Mouse (Mus musculus) liver, postnatal 0 days (tissue): ENCODE results near the gene Polr3g. TPM values are rescaled to one million over a fixed set of nuclear protein-coding genes. Genes with fewer than 3 reads are reported as not detected.

Experiments
- ATAC-seq: fragments of 200-750 bp; cut with Nextera tagmentation; 2 replicates; pipeline ENCODE4 v1.8.0; 2017; ENCODE audit warnings: mild to moderate bottlenecking, moderate library complexity
- DNase-seq: peaks from one replicate; pipeline ENCODE4 v3.0.0-alpha.2; 2016
- H3K27ac ChIP-seq: fragments of 300-500 bp; sonication (generic); 2 replicates; pipeline ENCODE4 v1.5.1; 2014; ENCODE audit warnings: antibody characterized with exemption, moderate library complexity, mild to moderate bottlenecking, low read depth
- H3K27me3 ChIP-seq: fragments of 300-500 bp; sonication (generic); 2 replicates; pipeline ENCODE4 v1.6.1; 2014; ENCODE audit warnings: low read length, control low read depth, mixed read lengths; ENCODE audit not compliant: insufficient read depth
- H3K36me3 ChIP-seq: fragments of 300-500 bp; sonication (generic); replicated peaks from 2 replicates; pipeline ENCODE4 v1.6.1; 2014; ENCODE audit warnings: mild to moderate bottlenecking, control low read depth, low read length, moderate library complexity, mixed read lengths; ENCODE audit not compliant: insufficient read depth
- H3K4me1 ChIP-seq: fragments of 300-500 bp; sonication (generic); 2 replicates; pipeline ENCODE4 v1.6.1; 2014; ENCODE audit warnings: antibody characterized with exemption, mild to moderate bottlenecking, control low read depth; ENCODE audit not compliant: insufficient read depth
- H3K4me2 ChIP-seq: fragments of 300-500 bp; sonication (generic); 2 replicates; pipeline ENCODE4 v1.6.1; 2014; ENCODE audit warnings: low read depth, mild to moderate bottlenecking, low read length, moderate library complexity, mixed read lengths
- H3K4me3 ChIP-seq: fragments of 300-500 bp; sonication (generic); 2 replicates; pipeline ENCODE4 v1.5.1; 2014; ENCODE audit warnings: low read depth, low read length
- H3K9ac ChIP-seq: fragments of 300-500 bp; sonication (generic); replicated peaks from 2 replicates; pipeline ENCODE4 v1.6.1; 2014; ENCODE audit warnings: mild to moderate bottlenecking, moderate library complexity
- H3K9me3 ChIP-seq: fragments of 300-500 bp; sonication (generic); 2 replicates; pipeline ENCODE4 v1.6.1; 2016; ENCODE audit warnings: mild to moderate bottlenecking, control low read depth, low read length, mixed read lengths
- CTCF ChIP-seq: sonication (generic); IDR thresholded peaks from 2 replicates; pipeline ENCODE4 v1.5.1; 2016; ENCODE audit warnings: antibody characterized with exemption, low read depth
- EP300 ChIP-seq: IDR thresholded peaks from 2 replicates; pipeline ENCODE4 v1.6.1; 2016; ENCODE audit warnings: antibody characterized with exemption, low read depth, mild to moderate bottlenecking
- WGBS: fragments of 180-500 bp; shearing (Covaris S2); extraction: QIAGEN DNeasy Blood & Tissue Kit; methylation state at CpG from one replicate; pipeline ENCODE4 v1.1.7; 2014; ENCODE audit not compliant: insufficient replicate concordance; 5-methylcytosine and 5-hydroxymethylcytosine counted together
- polyA plus RNA-seq: library from polyadenylated mRNA; unstranded; fragments of >200 nt; fragmentation: Nextera tagmentation; extraction: Ambion mirVana; gene quantifications from 2 replicates; pipeline ENCODE4 v1.2.1, GENCODE M21; 2015

Gene Polr3g
- polyA plus RNA-seq, 1 experiment from 2014 or later: 6.2 TPM

GRCm38 (mm10) chr13:81684258-81684657 lies 26.6 kb downstream of the Polr3g start:
- H3K4me2 ChIP-seq: no peak overlapping the region
- ATAC-seq (no peak), DNase-seq (no peak)
- 75% methylated on average over 5 of the region's 5 CpGs for WGBS
- H3K27me3 ChIP-seq: no peaks in the 10 kb centered on the region
- no peak overlapping the region for H3K4me3 ChIP-seq
- TF ChIP-seq EP300: no peak
- no peak overlapping the region for H3K27ac ChIP-seq
- no peaks in the 10 kb centered on the region for H3K9me3 ChIP-seq
- H3K36me3 ChIP-seq: peaks cover 16% of the 10 kb centered on the region
- no peak overlapping the region for H3K9ac ChIP-seq
- no peaks in the 10 kb centered on the region for H3K4me1 ChIP-seq

DNA sequence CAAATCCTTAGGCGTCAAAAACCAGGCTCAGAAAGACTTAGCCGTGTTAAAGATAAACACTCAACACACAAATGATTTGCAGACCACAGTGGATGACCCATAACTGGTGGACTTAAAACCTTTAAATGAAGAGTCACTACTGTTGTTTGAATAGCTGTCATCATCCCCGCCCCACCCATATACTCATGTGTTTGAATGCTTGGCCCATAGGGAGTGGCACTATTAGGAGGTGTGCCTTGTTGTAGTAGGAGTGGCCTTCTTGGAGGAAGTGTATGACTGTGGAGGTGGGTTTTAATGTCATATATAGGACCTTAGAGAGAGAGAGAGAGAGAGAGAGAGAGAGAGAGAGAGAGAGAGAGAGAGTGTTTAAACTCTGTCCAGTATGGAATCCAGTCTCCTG lies 27.7 kb downstream of the Polr3g start:
- ATAC-seq: no peak
- Histone ChIP-seq H3K4me3 (no peak overlapping the region), H3K27ac (no peak overlapping the region), H3K4me1 (no peaks in the 10 kb centered on the region), H3K9ac (no peak overlapping the region), H3K27me3 (no peaks in the 10 kb centered on the region), H3K4me2 (no peak overlapping the region), H3K9me3 (no peaks in the 10 kb centered on the region), H3K36me3 (peaks cover 18% of the 10 kb centered on the region)
- 90% methylated on average over 3 of the region's 3 CpGs for whole genome bisulfite sequencing
- TF ChIP-seq EP300 (no peak), CTCF (no peak)
- no peak for DNase-seq

DNA sequence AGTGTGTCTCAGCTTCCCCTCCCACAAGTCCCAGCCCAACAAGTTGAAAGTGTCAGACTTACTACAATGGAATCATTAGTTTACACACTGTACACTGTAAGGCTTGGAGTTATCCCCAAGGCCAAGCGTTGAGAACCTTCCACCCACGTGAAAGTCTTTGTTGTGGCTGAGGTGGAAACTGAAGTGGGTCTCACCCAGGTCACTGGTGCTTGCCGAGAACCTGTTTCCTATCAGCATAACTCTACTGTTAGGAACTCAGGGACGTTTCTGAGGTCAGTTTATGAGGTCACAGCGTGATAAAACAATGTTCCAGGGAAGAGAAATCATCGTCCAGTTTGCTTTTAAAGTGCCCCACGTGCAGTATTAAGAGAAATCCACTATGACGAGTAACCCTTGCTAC lies 35.5 kb downstream of the Polr3g start:
- Histone ChIP-seq H3K4me2 (no peak overlapping the region), H3K36me3 (peaks cover 34% of the 10 kb centered on the region), H3K27ac (no peak overlapping the region), H3K27me3 (no peaks in the 10 kb centered on the region), H3K9ac (no peak overlapping the region), H3K4me1 (no peaks in the 10 kb centered on the region), H3K9me3 (no peaks in the 10 kb centered on the region), H3K4me3 (no peak overlapping the region)
- ATAC-seq (no peak), DNase-seq (no peak)
- WGBS: 83% methylated on average over 8 of the region's 8 CpGs
- TF ChIP-seq EP300: no peak
- no peak for TF ChIP-seq CTCF

DNA sequence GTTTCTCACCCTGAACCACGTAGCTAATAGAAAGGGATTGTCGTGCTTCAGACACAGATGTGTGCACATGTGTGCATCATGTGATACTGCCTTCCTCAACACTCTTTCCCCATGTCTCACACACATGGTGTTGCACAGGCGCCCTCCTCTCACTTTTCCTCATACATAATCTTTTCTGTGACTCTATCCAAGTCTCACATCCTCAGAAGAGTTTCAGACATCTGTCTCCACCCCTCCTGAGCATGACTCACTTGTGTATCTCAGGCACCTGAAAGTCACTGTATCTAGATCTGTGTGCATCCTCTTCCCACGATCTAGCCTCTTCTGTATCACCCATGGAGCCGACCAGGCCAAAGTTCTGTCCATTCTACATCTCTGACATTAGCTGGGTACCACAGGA lies 43.1 kb downstream of the Polr3g start:
- Histone ChIP-seq H3K27me3 (no peaks in the 10 kb centered on the region), H3K4me1 (peaks cover 7% of the 10 kb centered on the region), H3K27ac (no peak overlapping the region), H3K4me2 (no peak overlapping the region), H3K4me3 (no peak overlapping the region), H3K9me3 (no peaks in the 10 kb centered on the region), H3K36me3 (peaks cover 53% of the 10 kb centered on the region), H3K9ac (no peak overlapping the region)
- 80% methylated on average over 5 of the region's 5 CpGs for WGBS
- no peak for ATAC-seq
- TF ChIP-seq CTCF (no peak), EP300 (no peak)
- DNase-seq: no peak

- TF ChIP-seq EP300: 0 out of 2 replicates have a peak, but pooled peaks have one; percentile 37
- no peak for TF ChIP-seq CTCF
- DNase-seq: peak; percentile 45
- Histone ChIP-seq H3K27ac (peak overlapping the region; percentile 60; the same call in 1 of the 2 replicates), H3K4me2 (no peak overlapping the region), H3K4me1 (peaks cover 15% of the 10 kb centered on the region), H3K27me3 (no peaks in the 10 kb centered on the region), H3K9me3 (no peaks in the 10 kb centered on the region), H3K36me3 (peaks cover 37% of the 10 kb centered on the region), H3K4me3 (no peak overlapping the region), H3K9ac (no peak overlapping the region)
- WGBS: 75% methylated on average over 5 of the region's 5 CpGs
- peak; percentile 89 for ATAC-seq
Measured at GRCm38 (mm10) chr13:81664331-81664698, 46.5 kb downstream of the Polr3g start.

- ATAC-seq: peak; percentile 69
- Histone ChIP-seq H3K27ac (peak overlapping the region; percentile 60), H3K4me2 (peak overlapping the region; percentile 34; the same call in 1 of the 2 replicates), H3K4me3 (no peak overlapping the region), H3K4me1 (peaks cover 20% of the 10 kb centered on the region), H3K36me3 (peaks cover 32% of the 10 kb centered on the region), H3K9ac (0 out of 2 replicates have a peak overlapping the region, but pooled peaks have one; percentile 16), H3K27me3 (no peaks in the 10 kb centered on the region), H3K9me3 (no peaks in the 10 kb centered on the region)
- WGBS: 69% methylated on average over 12 of the region's 12 CpGs
- DNase-seq: no peak
- no peak for TF ChIP-seq EP300
- no peak for TF ChIP-seq CTCF
Measured at GRCm38 (mm10) chr13:81663566-81664330, 47.1 kb downstream of the Polr3g start.
